Mouse (Mus musculus) brain, embryonic 14.5 days (tissue): ENCODE data around the gene Slc26a11.

Experiments
- CTCF ChIP-seq: fragments of 200-500 bp; IDR thresholded peaks from 2 replicates; pipeline ENCODE4 v1.5.1; 2012; ENCODE audit warnings: inconsistent platforms, mild to moderate bottlenecking, moderate library complexity, borderline replicate concordance; ENCODE audit not compliant: insufficient read depth, insufficient read length; ENCODE audit errors: extremely low read depth
- POLR2A ChIP-seq: fragments of 200-500 bp; IDR thresholded peaks from 2 replicates; pipeline ENCODE4 v1.6.1; 2012; ENCODE audit warnings: mild to moderate bottlenecking, inconsistent platforms, borderline replicate concordance; ENCODE audit not compliant: poor library complexity, insufficient read depth, insufficient read length, severe bottlenecking; ENCODE audit errors: extremely low read depth

DNA sequence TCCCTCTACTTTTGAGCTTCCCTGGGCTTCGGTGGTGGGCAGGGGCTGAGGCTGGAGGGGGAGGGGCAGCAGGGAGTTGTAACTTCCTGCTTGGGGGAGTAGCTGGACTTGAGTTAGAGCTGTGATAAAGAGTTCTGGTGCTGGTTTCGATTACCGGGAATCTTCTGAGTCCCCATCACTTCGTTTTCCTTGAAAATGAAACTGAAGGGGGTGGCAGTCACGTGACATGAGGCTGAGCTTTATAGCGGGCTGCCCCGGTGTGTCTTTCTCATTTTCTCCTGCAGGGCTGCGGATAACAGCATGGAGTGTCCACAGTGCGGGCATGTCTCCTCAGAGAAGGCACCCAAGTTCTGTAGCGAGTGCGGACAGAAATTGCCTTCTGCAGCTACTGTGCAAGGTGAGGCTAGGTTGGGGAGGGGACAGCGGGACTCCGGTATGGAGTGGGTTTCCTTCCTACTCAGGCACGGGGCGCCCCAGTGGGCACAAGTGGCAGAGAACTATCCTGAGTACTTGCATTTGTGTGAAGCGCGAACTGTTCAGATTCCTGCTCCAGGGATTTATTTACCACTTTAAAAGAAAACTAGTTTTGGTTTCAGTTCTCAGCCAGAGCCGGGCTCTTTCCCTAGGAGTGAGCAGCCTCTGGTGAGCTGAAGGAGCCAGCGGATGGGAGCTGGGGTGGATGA is 37.6 kb downstream of the Slc26a11 start, which contains the start of gene Rnf213:
- no peak for TF ChIP-seq POLR2A
- peak; percentile 39; the same call in 1 of the 2 replicates for TF ChIP-seq CTCF
